Mouse (Mus musculus) C2C12 (cell line): ENCODE data around the gene Vwa5b2.

Experiments used
- CTCF ChIP-seq: IDR thresholded peaks from one replicate; pipeline ENCODE4 v1.5.1; 2011; ENCODE audit not compliant: control insufficient read depth, insufficient read depth, insufficient read length
- FOSL1 ChIP-seq: IDR thresholded peaks from one replicate; pipeline ENCODE4 v1.8.0; 2011; ENCODE audit warnings: mild to moderate bottlenecking, low read length; ENCODE audit not compliant: poor library complexity, insufficient read depth, severe bottlenecking
- MAX ChIP-seq: IDR thresholded peaks from one replicate; pipeline ENCODE4 v1.6.1; 2011; ENCODE audit warnings: mild to moderate bottlenecking, control low read depth

DNA sequence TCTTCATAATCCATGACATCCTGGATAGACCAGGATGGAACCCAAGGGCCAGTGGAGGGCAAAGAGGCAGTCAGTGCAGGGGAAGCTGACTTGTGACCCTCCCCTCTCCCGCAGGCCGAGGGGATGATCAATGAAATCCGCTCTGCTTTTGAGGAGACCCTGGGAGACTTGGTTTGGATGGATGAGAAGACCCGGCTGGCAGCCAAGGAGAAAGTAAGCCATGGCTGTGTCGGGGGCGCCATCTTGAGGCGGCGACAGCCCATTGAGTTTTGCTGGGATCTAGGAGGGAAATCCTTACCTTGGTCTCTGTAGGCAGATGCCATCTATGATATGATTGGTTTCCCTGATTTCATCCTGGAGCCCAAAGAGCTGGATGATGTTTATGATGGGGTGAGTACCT lies 52.9 kb downstream of the Vwa5b2 start:
- peak; percentile 75 for TF ChIP-seq CTCF
- no peak for TF ChIP-seq FOSL1
- TF ChIP-seq MAX = no peak
